Mouse (Mus musculus) CH12.LX (cell line): Measurements from ENCODE around the gene Smtn. TPM values are rescaled to one million over a fixed set of nuclear protein-coding genes. Genes with fewer than 3 reads are reported as not detected.
A peak's percentile ranks its signal among the peaks of the same experiment; 100 is the strongest.

Source experiments
- DNase-seq: peaks from one replicate; pipeline ENCODE4 v3.0.0-alpha.2; 2013; ENCODE audit errors: extremely low read depth
- H3K27ac ChIP-seq: 2 replicates; pipeline ENCODE4 v1.5.1; 2012; ENCODE audit warnings: low read depth, mild to moderate bottlenecking, control low read depth, moderate library complexity; ENCODE audit not compliant: insufficient read depth
- H3K27me3 ChIP-seq: replicated peaks from 2 replicates; pipeline ENCODE3; 2012; ENCODE audit warnings: inconsistent platforms
- H3K36me3 ChIP-seq, 2 experiments: replicated peaks in 1 of 2; 2 replicates each; pipeline versions ENCODE3 to v1.6.1; 2012; ENCODE audit warnings: inconsistent platforms in 1 of 2, low read length in 1 of 2, mild to moderate bottlenecking in 1 of 2, mixed read lengths in 1 of 2, moderate library complexity in 1 of 2; ENCODE audit not compliant: control insufficient read depth in 1 of 2, insufficient read depth in 1 of 2
- H3K4me1 ChIP-seq, 2 experiments: 2 replicates each; pipeline ENCODE4 v1.6.1; 2012; ENCODE audit warnings: inconsistent platforms in 1 of 2, moderate library complexity in 1 of 2; ENCODE audit not compliant: insufficient read depth in 2 of 2, control insufficient read depth in 1 of 2
- H3K4me2 ChIP-seq: 2 replicates; pipeline ENCODE4 v1.6.1; 2012; ENCODE audit warnings: low read depth, mild to moderate bottlenecking, control low read depth; ENCODE audit not compliant: poor library complexity, insufficient read depth, severe bottlenecking
- H3K4me3 ChIP-seq, 3 experiments: fragments of 150-350 bp in 1 of 3; sonication (generic) in 1 of 3; replicated peaks in 1 of 3; 2 replicates each; pipeline versions ENCODE3 to v1.5.1; 2011 to 2012; ENCODE audit warnings: low read depth in 2 of 3, low read length in 2 of 3, mild to moderate bottlenecking in 2 of 3, moderate library complexity in 2 of 3, control low read depth in 1 of 3, improper control_type of control experiment in 1 of 3, inconsistent platforms in 1 of 3, mixed read lengths in 1 of 3; ENCODE audit not compliant: poor library complexity in 1 of 3
- H3K79me2 ChIP-seq: replicated peaks from 2 replicates; pipeline ENCODE4 v1.6.1; 2012; ENCODE audit warnings: mild to moderate bottlenecking, moderate library complexity; ENCODE audit not compliant: control insufficient read depth, poor library complexity, insufficient read depth, severe bottlenecking; ENCODE audit errors: extremely low read depth
- H3K9ac ChIP-seq: 2 replicates; pipeline ENCODE4 v1.6.1; 2012; ENCODE audit warnings: low read depth, mild to moderate bottlenecking, control low read depth, moderate library complexity; ENCODE audit not compliant: insufficient read depth
- H3K9me3 ChIP-seq: replicated peaks from 2 replicates; pipeline ENCODE3; 2012; ENCODE audit warnings: low read length, inconsistent platforms, mixed read lengths
- BHLHE40 ChIP-seq: IDR thresholded peaks from 2 replicates; pipeline ENCODE4 v1.6.1; 2011; ENCODE audit warnings: mild to moderate bottlenecking, low read depth, low read length, improper control_type of control experiment
- CHD2 ChIP-seq: IDR thresholded peaks from 2 replicates; pipeline ENCODE4 v1.6.1; 2011; ENCODE audit warnings: low read length, improper control_type of control experiment
- CTCF ChIP-seq, 2 experiments: IDR thresholded peaks in 1 of 2; conservative IDR thresholded peaks in 1 of 2; 2 replicates each; pipeline ENCODE4 v1.5.1; 2011 to 2012; ENCODE audit warnings: low read depth in 2 of 2, low read length in 2 of 2, improper control_type of control experiment in 1 of 2, inconsistent platforms in 1 of 2, mild to moderate bottlenecking in 1 of 2, moderate library complexity in 1 of 2
- ELF1 ChIP-seq: IDR thresholded peaks from 2 replicates; pipeline ENCODE4 v1.6.1; 2014; ENCODE audit warnings: low read depth, mild to moderate bottlenecking, inconsistent platforms, low read length, improper control_type of control experiment
- HCFC1 ChIP-seq: IDR thresholded peaks from 2 replicates; pipeline ENCODE4 v1.6.1; 2012; ENCODE audit warnings: low read depth, mild to moderate bottlenecking, inconsistent platforms, low read length, improper control_type of control experiment
- IRF4 ChIP-seq: IDR thresholded peaks from 2 replicates; pipeline ENCODE4 v1.6.1; 2014; ENCODE audit warnings: low read depth, mild to moderate bottlenecking, inconsistent platforms, low read length, improper control_type of control experiment
- JUND ChIP-seq: conservative IDR thresholded peaks from 2 replicates; pipeline ENCODE4 v1.6.1; 2011; ENCODE audit warnings: low read depth, low read length, improper control_type of control experiment
- MAFK ChIP-seq: IDR thresholded peaks from 2 replicates; pipeline ENCODE4 v1.6.1; 2011; ENCODE audit warnings: low read length, improper control_type of control experiment; ENCODE audit not compliant: insufficient replicate concordance
- MAX ChIP-seq: IDR thresholded peaks from 2 replicates; pipeline ENCODE4 v1.6.1; 2011; ENCODE audit warnings: low read length, improper control_type of control experiment
- MEF2A ChIP-seq: IDR thresholded peaks from 2 replicates; pipeline ENCODE4 v1.6.1; 2014; ENCODE audit warnings: low read depth, mild to moderate bottlenecking, inconsistent platforms, low read length, improper control_type of control experiment, borderline replicate concordance
- MXI1 ChIP-seq: IDR thresholded peaks from 2 replicates; pipeline ENCODE4 v1.6.1; 2011; ENCODE audit warnings: mild to moderate bottlenecking, low read depth, low read length, improper control_type of control experiment
- MYC ChIP-seq: IDR thresholded peaks from 2 replicates; pipeline ENCODE4 v1.6.1; 2011; ENCODE audit warnings: low read depth, mild to moderate bottlenecking, improper control_type of control experiment, low read length
- NELFE ChIP-seq: IDR thresholded peaks from 2 replicates; pipeline ENCODE4 v1.6.1; 2011; ENCODE audit warnings: low read depth, low read length, improper control_type of control experiment
- NRF1 ChIP-seq: IDR thresholded peaks from 2 replicates; pipeline ENCODE4 v1.6.1; 2014; ENCODE audit warnings: low read depth, mild to moderate bottlenecking, inconsistent platforms, low read length, improper control_type of control experiment, moderate library complexity
- PAX5 ChIP-seq: IDR thresholded peaks from 2 replicates; pipeline ENCODE4 v1.6.1; 2012; ENCODE audit warnings: low read length, inconsistent platforms, mixed read lengths
- POLR2A ChIP-seq: IDR thresholded peaks from 2 replicates; pipeline ENCODE4 v1.6.1; 2011; ENCODE audit warnings: low read depth, mild to moderate bottlenecking, improper control_type of control experiment, low read length
- POLR2AphosphoS2 ChIP-seq: IDR thresholded peaks from 2 replicates; pipeline ENCODE4 v1.6.1; 2011; ENCODE audit warnings: low read depth, low read length, improper control_type of control experiment
- RAD21 ChIP-seq: IDR thresholded peaks from 2 replicates; pipeline ENCODE4 v1.6.1; 2011; ENCODE audit warnings: low read depth, mild to moderate bottlenecking, low read length, improper control_type of control experiment, moderate library complexity
- RCOR1 ChIP-seq: conservative IDR thresholded peaks from 2 replicates; pipeline ENCODE4 v1.6.1; 2012; ENCODE audit warnings: low read depth, mild to moderate bottlenecking, inconsistent platforms, low read length, improper control_type of control experiment
- SMC3 ChIP-seq: IDR thresholded peaks from 2 replicates; pipeline ENCODE4 v1.6.1; 2011; ENCODE audit warnings: low read depth, low read length, improper control_type of control experiment
- UBTF ChIP-seq: IDR thresholded peaks from 2 replicates; pipeline ENCODE4 v1.6.1; 2012; ENCODE audit warnings: low read depth, mild to moderate bottlenecking, inconsistent platforms, low read length, improper control_type of control experiment, moderate library complexity
- USF1 ChIP-seq: IDR thresholded peaks from 2 replicates; pipeline ENCODE4 v1.6.1; 2014; ENCODE audit warnings: low read depth, mild to moderate bottlenecking, inconsistent platforms, low read length, improper control_type of control experiment
- USF2 ChIP-seq: conservative IDR thresholded peaks from 2 replicates; pipeline ENCODE4 v1.6.1; 2011; ENCODE audit warnings: low read depth, low read length, improper control_type of control experiment
- ZC3H11A ChIP-seq: IDR thresholded peaks from 2 replicates; pipeline ENCODE4 v1.6.1; 2012; ENCODE audit warnings: low read depth, mild to moderate bottlenecking, inconsistent platforms, low read length, improper control_type of control experiment
- ZKSCAN1 ChIP-seq: IDR thresholded peaks from 2 replicates; pipeline ENCODE4 v1.6.1; 2012; ENCODE audit warnings: low read depth, inconsistent platforms, low read length, improper control_type of control experiment, borderline replicate concordance
- ZMIZ1 ChIP-seq: IDR thresholded peaks from 2 replicates; pipeline ENCODE4 v1.6.1; 2012; ENCODE audit warnings: low read depth, mild to moderate bottlenecking, inconsistent platforms, low read length, improper control_type of control experiment
- dilution Hi-C: fragments of 300-500 bp; cut with MboI; formaldehyde crosslinking; loops from 2 replicates; pipeline ENCODE4 v1.14.3; 2020; ENCODE audit warnings: low sequenced_read_pairs; ENCODE audit not compliant: extremely low pct_unique_long_range_greater_than_20kb, extremely low pct_ligation_motif_present
- in situ Hi-C: fragments of 300-500 bp; cut with MboI; formaldehyde crosslinking; loops from 3 replicates; pipeline ENCODE4 v1.14.3; 2019; ENCODE audit warnings: low sequenced_read_pairs, low pct_ligation_motif_present, low pct_unique_long_range_greater_than_20kb, mixed read lengths
- polyA plus RNA-seq: library from polyadenylated mRNA; unstranded; fragments of >175 nt; gene quantifications from 2 replicates; pipeline ENCODE4 v1.2.1, GENCODE M21; 2012; ENCODE audit warnings: low read depth; ENCODE audit not compliant: insufficient read length
- total RNA-seq, 2 experiments: library from RNA; depleted of rRNA; stranded (reverse); fragments of 300-350 nt in 1 of 2; fragments of >200 nt in 1 of 2; gene quantifications; 2 replicates each; pipeline ENCODE4 v1.2.3; 2012 to 2014

Gene Smtn
- total and polyA plus RNA-seq, 3 experiments = 0.58 to 5.3 (median 3.1) TPM

- no peak overlapping the region for H3K4me2 ChIP-seq
- H3K27me3 ChIP-seq = peaks cover 7% of the 10 kb centered on the region
- no peaks in the 10 kb centered on the region for H3K79me2 ChIP-seq
- H3K9ac ChIP-seq = no peak overlapping the region
- H3K4me1 ChIP-seq = no peaks in the 10 kb centered on the region
- dilution Hi-C loops (no loop called here), in situ Hi-C loops (loop anchor here (5.0 to 10.0 kb wide), 2 partner anchors 53 to 320 kb away; no protein-coding TSS in a partner anchor)
- no peaks in the 10 kb centered on the region for H3K9me3 ChIP-seq
- TF ChIP-seq MAFK (no peak), SMC3 (peak; percentile 80), ZMIZ1 (no peak), ZKSCAN1 (no peak), CTCF (conservative IDR thresholded peaks at IDR 0.05 in 1 of 2, IDR thresholded peaks at IDR 0.05 in 1 of 2; ENCODE audit: low read depth in 2 of 2, low read length in 2 of 2) (peak; percentile 71 to 84), USF1 (no peak), RAD21 (peak; percentile 79)
- peak; percentile 26 for DNase-seq
- no peak overlapping the region for H3K27ac ChIP-seq
- no peak overlapping the region for H3K4me3 ChIP-seq
- H3K36me3 ChIP-seq = no peaks in the 10 kb centered on the region
Measured at GRCm38 (mm10) chr11:3474480-3475115, 65.8 kb downstream of the Smtn start.

DNA sequence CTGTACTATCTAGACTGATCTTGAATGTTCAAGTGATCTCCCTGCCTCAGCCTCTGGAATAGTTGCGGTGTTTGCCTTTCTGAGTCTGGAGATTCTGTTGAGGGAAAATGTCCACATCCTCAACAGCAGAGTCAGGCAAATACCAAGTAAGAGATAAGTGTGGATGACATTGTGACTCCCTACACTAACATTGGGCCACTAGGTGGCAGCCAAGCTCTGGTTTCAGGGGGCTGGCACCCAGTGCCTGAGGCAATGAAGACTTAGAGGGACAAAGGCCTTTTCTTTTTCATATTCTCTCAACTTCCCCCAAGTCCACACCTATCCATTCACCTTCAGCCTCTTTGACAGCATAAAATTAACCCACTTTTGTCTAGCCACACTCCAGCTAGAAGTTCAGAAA lies 67.9 kb downstream of the Smtn start:
- dilution Hi-C loops (no loop called here), in situ Hi-C loops (loop anchor here (10.0 kb wide), 1 partner anchor 322 kb away; no protein-coding TSS in a partner anchor)
- Histone ChIP-seq H3K9me3 (no peaks in the 10 kb centered on the region), H3K27ac (no peak overlapping the region), H3K4me2 (no peak overlapping the region), H3K79me2 (no peaks in the 10 kb centered on the region), H3K4me3 (no peak overlapping the region), H3K4me1 (no peaks in the 10 kb centered on the region), H3K36me3 (no peaks in the 10 kb centered on the region), H3K9ac (no peak overlapping the region)
- DNase-seq = peak; percentile 88
- 0 out of 2 replicates have a peak, but pooled peaks have one; percentile 30 for TF ChIP-seq IRF4
- no peak for TF ChIP-seq MAFK
- no peak for TF ChIP-seq UBTF
- no peak for TF ChIP-seq NRF1
- TF ChIP-seq NELFE = peak; percentile 42; the same call in 1 of the 2 replicates
- peak; percentile 82 to 95 for TF ChIP-seq CTCF (conservative IDR thresholded peaks at IDR 0.05 in 1 of 2, IDR thresholded peaks at IDR 0.05 in 1 of 2; ENCODE audit: low read depth in 2 of 2, low read length in 2 of 2)
- TF ChIP-seq MXI1 = no peak
- TF ChIP-seq POLR2AphosphoS2 = no peak
- TF ChIP-seq MAX = no peak
- TF ChIP-seq RAD21 = peak; percentile 85
- TF ChIP-seq MEF2A = no peak; the same call in 1 of the 2 replicates
- TF ChIP-seq MYC = no peak
- no peak for TF ChIP-seq JUND
- no peak for TF ChIP-seq CHD2
- TF ChIP-seq SMC3 = peak; percentile 86
- TF ChIP-seq HCFC1 = no peak
- no peak for TF ChIP-seq POLR2A
- TF ChIP-seq USF2 = no peak
- peak; percentile 16; the same call in 1 of the 2 replicates for TF ChIP-seq ZC3H11A
- no peak for TF ChIP-seq BHLHE40
- no peak for TF ChIP-seq ELF1
- no peak for TF ChIP-seq PAX5
- TF ChIP-seq USF1 = no peak
- no peak for TF ChIP-seq RCOR1
- no peak for TF ChIP-seq ZMIZ1
- TF ChIP-seq, all 38 proteins: peak for 6
- peaks cover 5% of the 10 kb centered on the region for H3K27me3 ChIP-seq
